Mouse (Mus musculus): ENCODE results near the gene Sh3rf3.

The Sh3rf3 gene

GRCm38 (mm10) chr10:58813081-58813800, at the start of gene Sh3rf3:
TSS of gene Sh3rf3 (plus strand) at chr10:58813359.
- peak; percentile 49 to 65 for DNase-seq

- DNase-seq = no peak
Observed at GRCm38 (mm10) chr10:58788486-58789274, 24.5 kb upstream of the Sh3rf3 start.

- peak in 1 of 2 experiments; percentile 1 for DNase-seq
Observed at GRCm38 (mm10) chr10:58797555-58797954, 15.6 kb upstream of the Sh3rf3 start.

- peak in 1 of 2 experiments; percentile 1 for DNase-seq
Observed at GRCm38 (mm10) chr10:58798156-58798555, 15.0 kb upstream of the Sh3rf3 start.

- DNase-seq = no peak
Observed at GRCm38 (mm10) chr10:58800996-58801433, 12.1 kb upstream of the Sh3rf3 start.

- no peak for DNase-seq
Observed at GRCm38 (mm10) chr10:58802391-58802790, 10.8 kb upstream of the Sh3rf3 start.

- DNase-seq = no peak
Observed at GRCm38 (mm10) chr10:58807956-58808355, 5.2 kb upstream of the Sh3rf3 start.

- DNase-seq = no peak
Observed at GRCm38 (mm10) chr10:58810181-58810580, 3.0 kb upstream of the Sh3rf3 start.

GRCm38 (mm10) chr10:58812210-58813080, 714 bp upstream of the Sh3rf3 start:
- DNase-seq = peak; percentile 88 to 90

- peak; percentile 14 to 41 for DNase-seq
Observed at GRCm38 (mm10) chr10:58813801-58814191, 637 bp downstream of the Sh3rf3 start.

GRCm38 (mm10) chr10:58814486-58814885, 1.3 kb downstream of the Sh3rf3 start:
- DNase-seq = no peak

GRCm38 (mm10) chr10:58824016-58824568, 10.9 kb downstream of the Sh3rf3 start:
- no peak for DNase-seq

GRCm38 (mm10) chr10:58829251-58830111, 16.3 kb downstream of the Sh3rf3 start:
- no peak for DNase-seq

GRCm38 (mm10) chr10:58833146-58833545, 20.0 kb downstream of the Sh3rf3 start:
- no peak for DNase-seq

GRCm38 (mm10) chr10:58833741-58834178, 20.6 kb downstream of the Sh3rf3 start:
- no peak for DNase-seq

- DNase-seq = no peak
Observed at GRCm38 (mm10) chr10:58836391-58836790, 23.2 kb downstream of the Sh3rf3 start.

- DNase-seq = no peak
Observed at GRCm38 (mm10) chr10:58837504-58837903, 24.3 kb downstream of the Sh3rf3 start.

GRCm38 (mm10) chr10:58841945-58842344, 28.8 kb downstream of the Sh3rf3 start:
- DNase-seq = no peak

- peak in 1 of 2 experiments; percentile 32 for DNase-seq
Observed at GRCm38 (mm10) chr10:58843100-58843499, 29.9 kb downstream of the Sh3rf3 start.

GRCm38 (mm10) chr10:58848127-58848526, 35.0 kb downstream of the Sh3rf3 start:
- no peak for DNase-seq

- no peak for DNase-seq
Observed at GRCm38 (mm10) chr10:58848536-58848935, 35.4 kb downstream of the Sh3rf3 start.

All from lung, postnatal 4 days (tissue).